10 mouse cellular contexts compared by ENCODE assay signal in genomic region chrX:94012479-94013167, GRCm38 (mm10). TPM values are rescaled to one million over a fixed set of nuclear protein-coding genes. Genes with fewer than 3 reads are reported as not detected.
DNase-seq lines count a peak whose midpoint lies in the region; ATAC-seq lines count a peak whose summit lies in the region.
"Had no signal": no experiment of that assay in that cellular context is flagged by ENCODE, and none has a peak within 500 bp of the region (broad histone marks: within the 10 kb centered on the region; RNA-seq: fewer than 3 reads in every experiment).

No protein-coding gene starts in this region.

- no peak overlapping the region for H3K27ac ChIP-seq in forebrain, embryonic 11.5 days (ENCODE audit: low read depth, low read length)
- H3K27ac ChIP-seq in hindbrain, embryonic 14.5 days: no peak overlapping the region
- H3K27ac ChIP-seq: limb, embryonic 15.5 days had no signal

- no peaks in the 10 kb centered on the region for H3K9me3 ChIP-seq in forebrain, embryonic 11.5 days (ENCODE audit: control insufficient read depth, low read length)
- no peaks in the 10 kb centered on the region for H3K9me3 ChIP-seq in hindbrain, embryonic 14.5 days (ENCODE audit: control insufficient read depth, low read length)
- H3K9me3 ChIP-seq: limb, embryonic 15.5 days had no signal

- ATAC-seq in frontal cortex, adult (ENCODE audit: low TSS enrichment): peak; percentile 59; the same call in 1 of the 2 replicates
- ATAC-seq in forebrain, embryonic 11.5 days (replicated peaks; ENCODE audit: low FRiP score): no peak
- ATAC-seq in hindbrain, embryonic 14.5 days (ENCODE audit: low FRiP score): no peak
- ATAC-seq in megakaryocyte, adult 5-6 weeks (ENCODE audit: poor library complexity, severe bottlenecking): no peak

- H3K36me3 ChIP-seq in forebrain, embryonic 11.5 days (ENCODE audit: control insufficient read depth, insufficient read depth, low read length): no peaks in the 10 kb centered on the region
- no peaks in the 10 kb centered on the region for H3K36me3 ChIP-seq in hindbrain, embryonic 14.5 days (replicated peaks; ENCODE audit: control insufficient read depth, insufficient read depth)
- H3K36me3 ChIP-seq: limb, embryonic 15.5 days had no signal

- no peak for DNase-seq in frontal cortex, adult 2 months (ENCODE audit: extremely low spot score in 1 of 2, low spot score in 1 of 2)
- peak; percentile 53 for DNase-seq in forebrain, embryonic 11.5 days (ENCODE audit: low spot score)
- DNase-seq in hindbrain, embryonic 14.5 days (ENCODE audit: low spot score): no peak
- DNase-seq in layer of hippocampus, postnatal 36 days: peak; percentile 33 to 40
- DNase-seq in ovary, postnatal 14 days (ENCODE audit: low spot score): peak; percentile 14
- DNase-seq in cerebellum, postnatal 4 days (ENCODE audit: low spot score in 2 of 2): no peak

- no peak overlapping the region for H3K9ac ChIP-seq in forebrain, embryonic 11.5 days (ENCODE audit: low read length)
- H3K9ac ChIP-seq in hindbrain, embryonic 14.5 days: no peak overlapping the region
- H3K9ac ChIP-seq: limb, embryonic 15.5 days had no signal

- no peak overlapping the region for H3K4me3 ChIP-seq in forebrain, embryonic 11.5 days (ENCODE audit: low read depth, low read length)
- H3K4me3 ChIP-seq in hindbrain, embryonic 14.5 days (replicated peaks; ENCODE audit: low read length): no peak overlapping the region
- H3K4me3 ChIP-seq: limb, embryonic 15.5 days had no signal

- 13% methylated on average over 12 of the region's 12 CpGs for WGBS in forebrain, embryonic 11.5 days
- WGBS in hindbrain, embryonic 14.5 days: 32% methylated on average over 12 of the region's 12 CpGs

- H3K27me3 ChIP-seq in forebrain, embryonic 11.5 days (ENCODE audit: control insufficient read depth, insufficient read depth, low read length): peaks cover 24% of the 10 kb centered on the region; the same call in 1 of the 2 replicates
- H3K27me3 ChIP-seq in hindbrain, embryonic 14.5 days (ENCODE audit: control insufficient read depth, insufficient read depth, low read length): peaks cover 42% of the 10 kb centered on the region

- peak overlapping the region; percentile 8; the same call in 1 of the 2 replicates for H3K4me2 ChIP-seq in forebrain, embryonic 11.5 days (ENCODE audit: low read depth, low read length, severe bottlenecking)
- peak overlapping the region; percentile 17; the same call in 1 of the 2 replicates for H3K4me2 ChIP-seq in hindbrain, embryonic 14.5 days (replicated peaks)
- H3K4me2 ChIP-seq: limb, embryonic 15.5 days had no signal

- no peaks in the 10 kb centered on the region for H3K4me1 ChIP-seq in forebrain, embryonic 11.5 days (replicated peaks; ENCODE audit: control insufficient read depth, insufficient read depth, low read length)
- no peaks in the 10 kb centered on the region for H3K4me1 ChIP-seq in hindbrain, embryonic 14.5 days (replicated peaks; ENCODE audit: control insufficient read depth, insufficient read depth, low read length)
- H3K4me1 ChIP-seq: limb, embryonic 15.5 days had no signal

RNA-seq across cellular contexts. Expression of gene AU015836, which starts 44.2 kb away (rescaled TPM):
- polyA plus RNA-seq in frontal cortex, adult 2 months (2012; rRNA removed): 0.20 and 0.32 TPM in 2 replicates
- polyA plus RNA-seq in forebrain, embryonic 11.5 days (2014; fragmentation: Nextera tagmentation; extraction: Ambion mirVana): not detected in 2 replicates
- polyA plus RNA-seq in hindbrain, embryonic 14.5 days (2014; fragmentation: Nextera tagmentation; extraction: Ambion mirVana): not detected in 2 replicates
- not detected for total RNA-seq in layer of hippocampus, postnatal 36 days (2021)
- total RNA-seq in megakaryocyte, adult 5-6 weeks (2015): not detected in 2 replicates
- total RNA-seq in megakaryocyte, adult 5-6 weeks (2017): 0.48 TPM in 1 of 2 replicates, not detected in the other
- polyA plus RNA-seq: cortical plate, adult 2 months had no signal

Comparison
In these comparisons a context has a peak if more than half of its experiments do, and no peak if none do; other contexts are left out.
1. DNase-seq: peak in forebrain, embryonic 11.5 days (single experiment), layer of hippocampus, postnatal 36 days (2 of 2) and ovary, postnatal 14 days (single experiment); none in frontal cortex, adult 2 months (0 of 2), hindbrain, embryonic 14.5 days (single experiment) and cerebellum, postnatal 4 days (0 of 2).